Mouse (Mus musculus) olfactory bulb, adult 2 months (tissue): ENCODE results near the gene Col4a3bp.

Source experiments
- CTCF ChIP-seq: fragments of 200-500 bp; IDR thresholded peaks from 2 replicates; pipeline ENCODE4 v1.5.1; 2012; ENCODE audit warnings: low read depth, mild to moderate bottlenecking, low read length, moderate library complexity; ENCODE audit not compliant: insufficient read depth
- POLR2A ChIP-seq: fragments of 200-500 bp; IDR thresholded peaks from 2 replicates; pipeline ENCODE4 v1.6.1; 2012; ENCODE audit warnings: mild to moderate bottlenecking, low read depth, low read length, moderate library complexity; ENCODE audit not compliant: insufficient read depth

DNA sequence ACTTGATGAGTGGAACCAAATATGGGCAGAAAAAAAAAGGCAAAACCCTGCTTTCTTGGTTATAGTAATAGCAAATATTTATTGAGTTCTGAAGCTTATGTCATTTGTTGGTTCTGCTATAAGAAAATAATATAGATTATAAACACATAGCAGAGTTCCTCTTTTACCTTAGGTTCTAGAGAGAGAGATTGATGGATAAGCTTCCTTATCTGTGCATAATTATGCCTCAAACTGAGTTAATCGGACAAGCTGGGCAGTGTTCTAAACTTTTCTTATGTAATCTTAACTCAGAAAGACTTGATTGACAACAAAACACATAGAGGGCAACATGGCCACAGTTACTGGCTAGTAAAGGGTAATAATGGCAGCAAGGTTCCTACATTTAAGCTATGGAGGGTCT lies 4.8 kb downstream of the Col4a3bp start:
- TF ChIP-seq POLR2A (no peak), CTCF (no peak)
